Mouse (Mus musculus): Measurements from ENCODE around the gene Arrb2.
"Not testable (repeated sequence)": the region's sequence is repeated elsewhere in the genome, so short reads cannot be mapped to it uniquely, and the experiment has no call there.

The Arrb2 gene

GRCm38 (mm10) chr11:70446756-70447155 lies 14.3 kb downstream of the Arrb2 start:
- no peak for DNase-seq

DNA sequence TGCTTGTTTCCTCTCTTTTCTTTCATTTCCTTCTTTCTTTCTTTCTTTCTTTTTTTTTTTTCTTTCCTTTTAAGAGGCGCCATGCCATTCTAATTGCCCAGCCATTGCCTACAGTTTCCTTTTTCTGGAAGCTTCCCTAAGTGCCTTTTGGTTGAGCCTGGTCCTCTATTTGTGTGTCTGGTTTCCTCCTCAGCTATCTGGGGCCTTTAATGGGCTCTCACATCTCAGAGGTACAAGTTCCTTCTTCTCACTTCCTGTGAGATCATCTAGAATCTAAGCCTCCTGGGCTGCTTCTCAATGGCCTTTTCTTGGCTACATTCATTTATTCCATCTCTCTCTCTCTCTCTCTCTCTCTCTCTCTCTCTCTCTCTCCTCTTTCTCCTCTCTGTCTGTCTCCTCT lies 14.9 kb downstream of the Arrb2 start:
- DNase-seq: no peak

DNA sequence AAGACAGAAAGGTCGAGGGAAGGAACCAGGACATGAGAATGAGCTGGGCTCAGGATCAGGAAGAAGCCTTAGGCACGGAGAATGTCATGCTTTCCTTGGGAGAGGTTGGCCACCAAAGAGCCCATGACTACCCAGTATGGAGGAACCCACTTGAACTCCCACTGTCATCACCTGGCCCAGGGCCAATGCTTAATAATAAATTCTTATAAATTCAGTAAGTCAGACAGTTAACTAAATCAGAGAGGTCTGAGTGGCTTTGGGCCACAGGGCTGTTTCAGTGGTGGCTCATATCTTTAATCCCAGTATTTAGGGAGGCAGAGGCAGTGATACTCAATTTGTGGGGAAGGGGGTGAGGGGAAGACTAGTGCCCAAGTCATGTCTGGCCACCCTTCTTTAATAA lies 18.5 kb downstream of the Arrb2 start:
- no peak for DNase-seq

DNA sequence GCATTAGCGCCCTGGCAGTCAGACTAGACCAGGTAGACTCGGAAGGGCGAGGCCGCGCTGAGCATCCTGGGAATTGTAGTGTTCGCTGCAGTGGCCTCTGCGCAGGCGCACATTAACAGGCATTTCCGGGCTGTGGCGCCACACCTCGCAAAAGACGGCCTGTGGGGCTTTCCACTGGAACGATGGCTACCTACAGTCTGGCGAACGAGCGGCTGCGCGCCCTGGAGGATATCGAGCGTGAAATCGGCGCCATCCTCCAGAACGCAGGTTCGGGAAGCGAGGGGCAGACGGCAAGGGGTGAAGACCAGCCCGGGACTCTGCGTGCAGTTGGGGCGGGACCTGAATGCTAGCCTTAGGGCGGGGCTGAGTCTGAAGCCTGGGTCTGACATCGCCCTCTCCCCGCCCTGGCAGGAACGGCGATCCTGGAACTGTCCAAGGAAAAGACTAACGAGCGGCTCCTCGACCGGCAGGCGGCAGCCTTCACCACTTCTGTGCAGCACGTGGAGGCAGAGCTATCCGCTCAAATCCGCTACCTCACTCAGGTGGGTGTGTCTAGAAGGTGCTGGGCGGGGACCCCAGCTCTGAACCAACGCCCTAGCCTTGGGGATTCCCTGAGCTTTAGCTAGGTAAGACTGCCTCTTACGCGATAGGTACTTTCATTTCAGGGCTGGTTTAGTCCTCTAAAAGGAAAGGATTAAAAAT lies 19.5 kb downstream of the Arrb2 start, which contains the start of gene Med11:
TSS of gene Med11 (plus strand) at position 123 of the 702 bp plus-strand sequence.
- peak; percentile 98 for DNase-seq

DNA sequence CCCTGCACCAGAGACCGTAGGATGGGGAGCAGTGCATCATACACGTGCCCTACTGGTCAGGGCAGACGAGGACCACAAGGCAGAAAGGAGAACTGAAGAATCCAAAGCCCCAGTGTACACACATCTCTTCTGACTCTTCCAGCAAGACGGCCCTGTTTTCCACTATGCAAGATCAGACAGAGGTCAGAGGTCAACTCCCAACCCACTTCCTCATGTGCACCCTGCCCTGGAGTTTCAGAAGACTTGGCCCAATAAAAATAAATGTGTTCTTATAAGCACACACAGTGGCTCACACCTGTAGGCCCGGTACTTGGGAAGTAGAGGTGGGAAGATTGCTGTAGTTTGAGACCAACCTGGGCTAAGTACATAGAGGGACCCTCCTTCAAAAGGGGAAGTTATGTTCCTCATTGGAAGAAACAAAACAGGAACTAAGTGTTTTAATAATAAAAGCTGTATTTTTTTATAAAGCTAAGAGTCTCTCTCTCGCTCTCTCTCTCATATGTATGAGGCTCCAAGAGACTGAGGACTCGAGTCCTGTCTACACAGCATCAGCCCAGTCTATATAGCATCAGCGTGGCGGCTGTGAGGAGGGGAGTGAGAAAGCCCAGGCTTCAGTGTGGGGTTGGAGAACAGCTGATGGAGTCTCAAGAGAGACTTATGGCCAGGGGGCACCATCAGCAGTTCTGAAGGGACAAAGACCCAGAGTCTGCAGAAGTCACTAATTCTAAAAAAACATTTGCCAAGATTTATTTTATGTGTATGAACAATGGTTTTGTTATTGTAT lies 21.0 kb downstream of the Arrb2 start:
- DNase-seq: peak; percentile 40

DNA sequence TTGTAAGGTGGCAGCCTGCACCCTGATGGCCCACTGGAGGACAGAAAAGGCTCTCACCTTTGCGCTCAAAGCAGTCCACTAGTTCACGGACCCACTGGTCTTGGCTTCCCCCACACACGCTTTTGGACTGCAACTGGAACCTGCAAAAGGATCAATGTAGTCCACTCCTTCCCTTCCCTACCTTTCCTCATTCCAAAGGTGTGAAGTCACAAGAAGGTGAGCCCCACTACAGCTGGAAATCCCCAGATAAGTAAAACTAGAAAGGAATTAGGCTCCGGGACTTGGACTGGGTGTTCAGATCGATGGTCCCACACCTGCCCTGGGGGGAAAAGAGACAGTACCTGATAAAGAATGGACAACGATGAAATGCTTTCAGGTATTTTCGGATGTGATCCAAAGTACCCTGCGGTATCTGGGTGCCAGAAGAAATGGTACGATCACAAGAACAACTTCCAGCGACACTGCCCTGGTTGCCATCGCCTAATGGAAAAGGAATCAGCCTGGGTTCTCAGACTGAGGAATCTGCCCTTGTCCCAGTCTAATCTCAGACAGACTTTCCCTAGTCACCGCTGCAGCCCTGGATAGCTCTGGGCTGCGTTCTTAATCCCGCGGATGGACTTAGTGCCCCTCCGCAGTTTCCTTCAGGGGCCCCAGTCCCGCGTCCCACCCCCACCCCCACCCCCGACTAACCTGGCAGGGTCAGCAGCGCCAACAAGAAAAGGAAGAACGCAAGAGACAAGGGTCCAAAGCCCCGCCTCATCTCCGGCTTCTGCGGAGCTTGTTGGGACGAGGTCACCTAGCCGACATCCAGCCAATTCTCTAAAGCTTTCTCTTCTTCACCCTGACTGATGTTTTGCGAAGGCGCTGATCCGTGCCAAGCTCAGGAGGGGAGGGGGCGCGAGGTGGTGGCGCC lies 26.5 kb downstream of the Arrb2 start, which contains the start of gene Zmynd15:
TSS of gene Zmynd15 (plus strand) at position 746 of the 913 bp plus-strand sequence.
- DNase-seq: no peak

DNA sequence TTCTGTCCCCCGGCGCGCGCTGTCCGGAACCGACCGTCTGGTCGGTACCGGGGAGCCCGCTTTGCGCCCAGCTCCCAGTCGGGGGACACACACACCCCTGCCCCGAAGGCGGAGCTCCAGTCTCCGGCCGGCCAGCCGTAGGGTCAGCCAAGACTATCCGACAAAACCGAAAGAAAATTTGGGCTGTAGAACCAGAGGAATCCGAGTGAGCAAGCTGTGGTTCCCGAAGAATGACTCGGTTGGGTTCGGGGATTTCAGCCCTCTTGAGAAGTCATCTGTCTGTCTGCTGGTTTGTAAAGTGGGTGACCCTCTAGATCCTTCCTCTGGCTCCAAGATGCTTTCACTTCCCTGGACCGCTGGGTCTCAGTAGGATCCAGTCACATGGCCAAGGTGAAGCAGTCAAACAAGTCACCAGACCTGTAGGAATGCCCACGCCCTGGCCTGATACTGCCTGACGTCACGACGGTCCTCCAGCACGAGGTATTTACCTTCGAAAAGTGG lies 27.2 kb downstream of the Arrb2 start, which contains the start of gene Cxcl16:
TSS of gene Cxcl16 (minus strand) at position 384 of the 501 bp plus-strand sequence.
- peak; percentile 63 for DNase-seq

DNA sequence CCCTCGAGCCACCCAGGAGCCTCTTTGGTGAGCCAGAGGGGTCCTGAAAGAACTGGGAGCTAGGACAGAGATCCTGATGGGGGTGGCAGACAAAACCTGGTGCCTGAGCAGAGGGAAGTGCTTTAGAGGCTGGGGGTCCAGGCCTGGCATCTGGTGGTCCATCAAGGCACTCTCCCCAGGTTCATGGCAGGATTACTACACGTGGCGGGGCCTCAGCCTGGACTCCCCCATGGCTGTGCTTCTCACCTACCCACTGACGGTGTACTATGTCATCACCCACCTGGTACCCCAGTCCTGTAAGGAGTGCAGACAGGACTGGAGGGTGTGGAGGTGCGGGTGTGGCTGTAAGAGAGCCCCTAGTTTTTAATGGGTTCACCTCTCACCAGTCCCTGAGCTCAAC lies 31.5 kb downstream of the Arrb2 start:
- DNase-seq: no peak

- DNase-seq: no peak
Measured at GRCm38 (mm10) chr11:70465211-70465610, 32.8 kb downstream of the Arrb2 start.

DNA sequence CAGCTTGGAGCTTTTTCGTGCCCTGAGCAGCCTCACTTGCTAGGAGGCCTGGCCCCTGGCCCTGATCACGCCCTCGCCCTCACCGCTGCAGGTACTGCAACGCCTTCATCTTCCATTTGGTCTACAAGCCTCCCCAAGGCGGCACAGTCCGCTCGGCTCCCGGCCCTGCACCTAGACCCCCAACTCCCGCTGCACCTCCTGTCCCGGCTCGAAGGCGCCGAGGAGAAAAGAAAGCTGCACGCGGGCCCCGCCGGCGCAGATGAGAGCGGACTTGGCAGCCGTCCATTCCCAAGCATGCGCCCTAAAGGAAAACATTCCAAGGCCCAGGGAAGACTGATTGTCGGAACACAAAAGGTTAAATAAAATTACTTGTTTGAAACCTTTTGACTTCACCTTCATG lies 33.4 kb downstream of the Arrb2 start:
- no peak for DNase-seq

DNA sequence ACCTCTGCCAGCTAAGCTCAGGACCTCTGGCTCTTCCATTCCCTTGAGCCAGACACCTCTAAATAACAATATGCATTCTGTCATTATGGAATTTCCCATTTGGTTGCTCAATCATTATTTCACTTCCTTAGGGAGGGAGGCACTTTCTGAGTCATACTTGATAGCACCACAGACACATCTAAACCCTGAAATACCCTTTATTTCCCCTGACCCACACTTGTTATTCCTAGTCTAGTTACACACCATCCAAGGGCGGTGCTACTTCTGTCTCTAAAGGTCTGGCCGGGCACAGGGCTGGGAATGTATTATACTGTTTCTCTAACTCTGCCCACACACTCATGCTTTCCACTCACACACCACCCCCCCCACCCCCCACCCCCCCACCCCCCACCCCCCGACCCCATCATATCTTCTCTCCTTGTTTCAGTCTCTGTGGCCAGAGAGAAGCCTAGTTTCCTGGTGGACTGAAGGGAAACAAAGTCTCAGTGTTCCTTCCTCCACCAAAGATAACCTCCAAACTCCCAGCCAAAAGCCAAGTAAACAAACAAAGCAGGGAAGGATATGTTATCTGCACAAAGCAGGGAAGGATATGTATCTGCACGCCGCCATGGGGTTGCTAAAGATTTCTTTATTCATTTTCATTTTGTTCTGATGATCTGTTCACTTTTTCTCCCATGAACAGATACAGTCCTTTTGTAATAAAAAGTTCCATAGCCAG lies 35.6 kb downstream of the Arrb2 start:
- no peak for DNase-seq

- DNase-seq: no peak
Measured at GRCm38 (mm10) chr11:70469764-70470163, 37.3 kb downstream of the Arrb2 start.

- peak; percentile 75 for DNase-seq
Measured at GRCm38 (mm10) chr11:70472716-70473115, 40.3 kb downstream of the Arrb2 start.

GRCm38 (mm10) chr11:70473291-70473690 lies 40.9 kb downstream of the Arrb2 start:
- not testable (repeated sequence) for DNase-seq

DNA sequence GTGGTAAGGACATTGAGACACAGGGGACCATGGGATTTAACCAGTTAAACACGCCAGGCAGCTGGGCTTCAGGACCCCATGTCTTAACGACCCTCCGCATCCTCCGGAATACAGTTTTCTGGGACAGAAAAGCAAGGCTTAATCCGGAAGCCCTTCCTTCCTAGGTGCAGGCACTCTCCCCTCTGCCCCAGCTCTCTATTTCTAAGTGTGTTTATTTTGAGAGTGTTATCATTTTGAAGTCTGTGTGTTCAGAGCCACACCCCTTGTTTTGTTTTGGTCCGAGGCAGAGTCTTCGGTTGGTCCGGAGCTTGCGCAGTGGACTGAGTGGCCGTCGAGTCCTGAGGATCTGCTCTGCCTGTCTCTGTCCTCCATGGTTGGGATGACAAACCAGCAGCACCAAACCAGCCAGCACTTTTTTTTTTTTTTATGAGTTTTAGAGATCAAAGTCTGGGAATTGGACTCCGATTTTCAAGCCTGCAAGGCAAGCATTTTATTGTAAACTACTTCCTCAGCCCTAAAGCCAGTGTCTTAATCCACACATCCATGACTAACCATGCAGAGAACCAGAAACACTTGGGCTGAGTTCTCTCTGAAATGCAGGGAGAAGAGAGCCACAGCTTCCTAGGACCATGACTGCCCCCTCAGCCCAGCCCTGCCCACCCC lies 42.6 kb downstream of the Arrb2 start:
- peak; percentile 71 for DNase-seq

GRCm38 (mm10) chr11:70485498-70485897 lies 53.1 kb downstream of the Arrb2 start:
- no peak for DNase-seq

- no peak for DNase-seq
Measured at GRCm38 (mm10) chr11:70487816-70488215, 55.4 kb downstream of the Arrb2 start.

DNA sequence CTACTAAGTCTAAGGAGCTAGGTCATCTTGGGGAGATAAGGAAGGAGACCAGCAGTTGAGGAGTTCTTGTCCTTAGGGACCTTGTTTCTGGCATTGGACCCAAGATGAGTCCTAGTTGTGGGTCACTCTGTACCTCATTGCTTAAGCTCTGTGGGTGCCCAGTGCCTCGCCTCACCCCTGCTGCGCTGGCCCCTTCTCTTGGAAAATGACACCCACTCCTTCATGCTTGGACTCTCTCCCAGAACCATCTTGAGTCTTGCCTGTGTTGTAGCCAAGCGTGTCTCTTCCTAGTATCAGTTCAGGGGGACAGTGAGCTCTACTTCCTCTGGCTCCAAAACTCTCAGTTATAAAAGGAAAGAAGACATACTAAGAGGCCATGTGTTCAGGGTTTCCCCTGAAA lies 56.7 kb downstream of the Arrb2 start:
- DNase-seq: no peak

- no peak for DNase-seq
Measured at GRCm38 (mm10) chr11:70489684-70490083, 57.2 kb downstream of the Arrb2 start.
